Mouse (Mus musculus) erythroblast, embryonic 14.5 days (primary cell): ENCODE data around the gene Bcas3.

Source experiments
- GATA1 ChIP-seq: IDR thresholded peaks from 2 replicates; pipeline ENCODE4 v1.6.1; 2012; ENCODE audit warnings: low read length, inconsistent platforms, mixed read lengths
- TAL1 ChIP-seq: IDR thresholded peaks from 3 replicates; pipeline ENCODE4 v1.6.1; 2012; ENCODE audit warnings: low read length, inconsistent platforms, mixed read lengths

DNA sequence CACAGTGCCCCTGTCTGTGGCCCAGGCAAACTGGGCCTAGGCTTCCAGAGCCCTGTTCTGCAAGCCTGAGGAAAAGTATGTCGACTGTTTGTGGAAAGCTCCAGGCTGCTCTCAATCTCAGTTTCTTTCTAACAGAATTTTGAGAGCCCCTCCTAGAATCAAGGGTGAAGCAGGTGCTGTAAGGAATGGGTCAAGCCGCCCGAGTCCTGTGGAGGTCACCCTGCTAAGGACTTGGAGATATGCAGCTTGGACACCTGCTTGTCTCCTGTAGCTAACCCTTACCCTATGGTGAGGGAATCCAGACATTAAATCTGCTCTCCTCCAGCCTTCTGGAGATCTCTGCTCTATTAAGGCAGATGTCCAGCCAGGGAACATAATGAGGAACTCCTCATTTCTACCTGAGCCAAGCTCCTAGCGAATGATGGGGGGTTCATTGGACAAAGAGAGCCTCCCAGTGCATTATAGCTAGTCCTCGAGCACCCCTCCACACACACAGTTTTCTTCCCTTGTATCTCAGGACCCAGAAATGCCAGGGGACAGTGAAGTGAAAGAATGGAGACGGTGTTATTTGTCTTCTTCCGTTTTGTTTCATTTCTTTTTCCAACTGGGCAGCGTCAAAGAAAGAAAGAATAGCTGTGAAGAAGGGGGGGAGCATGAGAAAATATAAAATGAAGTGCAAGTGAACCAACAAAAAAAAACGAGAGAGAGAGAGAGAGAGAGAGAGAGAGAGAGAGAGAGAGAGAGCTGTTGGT lies 482.2 kb downstream of the Bcas3 start:
- no peak for TF ChIP-seq TAL1
- TF ChIP-seq GATA1, result no peak
